Mouse (Mus musculus) neural tube, embryonic 11.5 days (tissue): ENCODE measurements around the gene Cfap52. TPM values are rescaled to one million over a fixed set of nuclear protein-coding genes. Genes with fewer than 3 reads are reported as not detected.

Source experiments
- ATAC-seq: fragments of 200-750 bp; cut with Nextera tagmentation; 2 replicates; pipeline ENCODE4 v1.8.0; 2017; ENCODE audit warnings: moderate number of reproducible peaks, mild to moderate bottlenecking, moderate TSS enrichment, moderate library complexity; ENCODE audit not compliant: insufficient read depth, low FRiP score, low TSS enrichment
- DNase-seq: peaks from one replicate; pipeline ENCODE4 v3.0.0-alpha.2; 2015; ENCODE audit warnings: low spot score
- H3K27ac ChIP-seq: fragments of 300-500 bp; sonication (generic); 2 replicates; pipeline ENCODE4 v1.5.1; 2014; ENCODE audit warnings: low read depth, mild to moderate bottlenecking, low read length
- H3K27me3 ChIP-seq: fragments of 300-500 bp; sonication (generic); 2 replicates; pipeline ENCODE4 v1.6.1; 2014; ENCODE audit warnings: mild to moderate bottlenecking, low read length, mixed read lengths; ENCODE audit not compliant: control insufficient read depth, insufficient read depth
- H3K36me3 ChIP-seq: fragments of 300-500 bp; sonication (generic); 2 replicates; pipeline ENCODE4 v1.6.1; 2014; ENCODE audit warnings: mild to moderate bottlenecking, low read length, moderate library complexity, mixed read lengths; ENCODE audit not compliant: control insufficient read depth, insufficient read depth
- H3K4me1 ChIP-seq: fragments of 300-500 bp; sonication (generic); 2 replicates; pipeline ENCODE4 v1.6.1; 2014; ENCODE audit warnings: low read length, mixed read lengths; ENCODE audit not compliant: control insufficient read depth, insufficient read depth
- H3K4me2 ChIP-seq: fragments of 300-500 bp; sonication (generic); 2 replicates; pipeline ENCODE4 v1.6.1; 2014; ENCODE audit warnings: low read depth, mild to moderate bottlenecking, moderate library complexity
- H3K4me3 ChIP-seq: fragments of 300-500 bp; sonication (generic); 2 replicates; pipeline ENCODE4 v1.5.1; 2014; ENCODE audit warnings: low read depth, low read length
- H3K9ac ChIP-seq: fragments of 300-500 bp; sonication (generic); 2 replicates; pipeline ENCODE4 v1.6.1; 2014; ENCODE audit warnings: mild to moderate bottlenecking, low read length
- H3K9me3 ChIP-seq: fragments of 300-500 bp; sonication (generic); 2 replicates; pipeline ENCODE4 v1.6.1; 2016; ENCODE audit warnings: low read length; ENCODE audit not compliant: control insufficient read depth
- WGBS: fragments of 180-500 bp; shearing (Covaris S2); extraction: QIAGEN DNeasy Blood & Tissue Kit; methylation state at CpG from one replicate; pipeline ENCODE4 v1.1.7; 2014; 5-methylcytosine and 5-hydroxymethylcytosine counted together
- polyA plus RNA-seq: library from polyadenylated mRNA; unstranded; fragments of >200 nt; fragmentation: Nextera tagmentation; extraction: Ambion mirVana; gene quantifications from 2 replicates; pipeline ENCODE4 v1.2.1, GENCODE M21; 2014

Cfap52 gene
- 0.93 and 1.0 TPM in 2 replicates for polyA plus RNA-seq

GRCm38 (mm10) chr11:67965242-67965883 is at the start of gene Cfap52:
Cfap52 (minus strand) TSS chr11:67965651.
- 10% methylated on average over 15 of the region's 15 CpGs for WGBS
- no peaks in the 10 kb centered on the region for H3K36me3 ChIP-seq
- DNase-seq = peak; percentile 87
- H3K9ac ChIP-seq = peak within 1 kb of the TSS; percentile 80
- peak within 1 kb of the TSS; percentile 77 for H3K4me2 ChIP-seq
- no peaks in the 10 kb centered on the region for H3K4me1 ChIP-seq
- no peak within 1 kb of the TSS for H3K27ac ChIP-seq
- no peaks in the 10 kb centered on the region for H3K9me3 ChIP-seq
- H3K4me3 ChIP-seq = peak within 1 kb of the TSS; percentile 87
- H3K27me3 ChIP-seq = no peaks in the 10 kb centered on the region
- no peak; the same call in 1 of the 2 replicates for ATAC-seq

- H3K36me3 ChIP-seq = no peaks in the 10 kb centered on the region; the same call in 1 of the 2 replicates
- ATAC-seq = no peak
- no peaks in the 10 kb centered on the region for H3K9me3 ChIP-seq
- H3K4me2 ChIP-seq = no peak overlapping the region
- no peak overlapping the region for H3K27ac ChIP-seq
- WGBS = 89% methylated on average over 7 of the region's 7 CpGs
- no peak overlapping the region for H3K4me3 ChIP-seq
- no peaks in the 10 kb centered on the region for H3K27me3 ChIP-seq
- DNase-seq = no peak
- no peak overlapping the region for H3K9ac ChIP-seq
- H3K4me1 ChIP-seq = peaks cover 10% of the 10 kb centered on the region
These were observed 46.8 kb upstream of the Cfap52 start for GRCm38 (mm10) chr11:68012207-68012606.

- DNase-seq = no peak
- Histone ChIP-seq H3K9ac (no peak overlapping the region), H3K27ac (no peak overlapping the region), H3K27me3 (no peaks in the 10 kb centered on the region), H3K4me3 (no peak overlapping the region), H3K36me3 (no peaks in the 10 kb centered on the region; the same call in 1 of the 2 replicates), H3K4me2 (no peak overlapping the region), H3K9me3 (no peaks in the 10 kb centered on the region), H3K4me1 (peaks cover 16% of the 10 kb centered on the region)
- no peak for ATAC-seq
- 71% methylated on average over 5 of the region's 5 CpGs for WGBS
These were observed 43.9 kb upstream of the Cfap52 start for GRCm38 (mm10) chr11:68009377-68009776.

GRCm38 (mm10) chr11:68007645-68008044 is 42.2 kb upstream of the Cfap52 start:
- peaks cover 16% of the 10 kb centered on the region for H3K4me1 ChIP-seq
- H3K4me3 ChIP-seq = no peak overlapping the region
- no peak overlapping the region for H3K27ac ChIP-seq
- H3K9ac ChIP-seq = no peak overlapping the region
- ATAC-seq (no peak), DNase-seq (peak; percentile 37)
- 26% methylated on average over 6 of the region's 6 CpGs for WGBS
- no peaks in the 10 kb centered on the region for H3K27me3 ChIP-seq
- H3K9me3 ChIP-seq = no peaks in the 10 kb centered on the region
- no peak overlapping the region for H3K4me2 ChIP-seq
- H3K36me3 ChIP-seq = no peaks in the 10 kb centered on the region; the same call in 1 of the 2 replicates

- no peaks in the 10 kb centered on the region for H3K27me3 ChIP-seq
- H3K4me1 ChIP-seq = peaks cover 16% of the 10 kb centered on the region
- H3K27ac ChIP-seq = no peak overlapping the region
- no peak overlapping the region for H3K4me2 ChIP-seq
- no peak overlapping the region for H3K9ac ChIP-seq
- no peak for DNase-seq
- 30% methylated on average over 8 of the region's 8 CpGs for WGBS
- no peak overlapping the region for H3K4me3 ChIP-seq
- ATAC-seq = no peak
- H3K36me3 ChIP-seq = no peaks in the 10 kb centered on the region
- H3K9me3 ChIP-seq = no peaks in the 10 kb centered on the region
These were observed 40.9 kb upstream of the Cfap52 start for GRCm38 (mm10) chr11:68006216-68006789.

GRCm38 (mm10) chr11:68004191-68004590 is 38.7 kb upstream of the Cfap52 start:
- Histone ChIP-seq H3K27ac (no peak overlapping the region), H3K27me3 (no peaks in the 10 kb centered on the region), H3K4me3 (no peak overlapping the region), H3K4me2 (no peak overlapping the region), H3K36me3 (no peaks in the 10 kb centered on the region), H3K9ac (no peak overlapping the region), H3K9me3 (no peaks in the 10 kb centered on the region), H3K4me1 (peaks cover 16% of the 10 kb centered on the region)
- ATAC-seq (0 out of 2 replicates have a peak, but pooled peaks have one; percentile 41), DNase-seq (peak; percentile 69)
- WGBS = 21% methylated on average over 6 of the region's 6 CpGs

GRCm38 (mm10) chr11:67999629-68000028 is 34.2 kb upstream of the Cfap52 start:
- Histone ChIP-seq H3K4me2 (no peak overlapping the region), H3K9ac (no peak overlapping the region), H3K36me3 (no peaks in the 10 kb centered on the region), H3K4me3 (no peak overlapping the region), H3K9me3 (no peaks in the 10 kb centered on the region), H3K4me1 (no peaks in the 10 kb centered on the region), H3K27ac (no peak overlapping the region), H3K27me3 (no peaks in the 10 kb centered on the region)
- WGBS = 74% methylated on average over 5 of the region's 5 CpGs
- ATAC-seq = no peak
- no peak for DNase-seq

GRCm38 (mm10) chr11:67998905-67999304 is 33.5 kb upstream of the Cfap52 start:
- no peak overlapping the region for H3K4me3 ChIP-seq
- no peak overlapping the region for H3K4me2 ChIP-seq
- no peaks in the 10 kb centered on the region for H3K9me3 ChIP-seq
- no peaks in the 10 kb centered on the region for H3K27me3 ChIP-seq
- no peak overlapping the region for H3K27ac ChIP-seq
- whole genome bisulfite sequencing = 91% methylated on average over 3 of the region's 3 CpGs
- H3K9ac ChIP-seq = no peak overlapping the region
- ATAC-seq = no peak
- H3K4me1 ChIP-seq = no peaks in the 10 kb centered on the region
- no peak for DNase-seq
- H3K36me3 ChIP-seq = no peaks in the 10 kb centered on the region

- no peak for ATAC-seq
- WGBS = 81% methylated on average over 4 of the region's 4 CpGs
- no peak overlapping the region for H3K4me3 ChIP-seq
These were observed 30.5 kb upstream of the Cfap52 start for GRCm38 (mm10) chr11:67995965-67996364.

More at GRCm38 (mm10) chr11:67995965-67996364, 30.5 kb upstream of the Cfap52 start:
- DNase-seq = no peak
- H3K9ac ChIP-seq = no peak overlapping the region
- no peak overlapping the region for H3K4me2 ChIP-seq
- H3K27ac ChIP-seq = no peak overlapping the region
- H3K9me3 ChIP-seq = no peaks in the 10 kb centered on the region
- no peaks in the 10 kb centered on the region for H3K36me3 ChIP-seq
- H3K27me3 ChIP-seq = no peaks in the 10 kb centered on the region
- H3K4me1 ChIP-seq = no peaks in the 10 kb centered on the region
